Mouse (Mus musculus) cerebellum, adult 2 months (tissue): ENCODE data around the gene Bcl7c.
"Not testable (repeated sequence)": the region's sequence is repeated elsewhere in the genome, so short reads cannot be mapped to it uniquely, and the experiment has no call there.

Source experiments
- CTCF ChIP-seq: fragments of 200-500 bp; IDR thresholded peaks from 2 replicates; pipeline ENCODE4 v1.5.1; 2011; ENCODE audit warnings: low read depth, mild to moderate bottlenecking, control low read depth, low read length, moderate library complexity, borderline replicate concordance; ENCODE audit not compliant: insufficient read depth
- POLR2A ChIP-seq: fragments of 200-500 bp; IDR thresholded peaks from 2 replicates; pipeline ENCODE4 v1.6.1; 2011; ENCODE audit warnings: low read length, control low read depth, borderline replicate concordance; ENCODE audit not compliant: insufficient read depth

DNA sequence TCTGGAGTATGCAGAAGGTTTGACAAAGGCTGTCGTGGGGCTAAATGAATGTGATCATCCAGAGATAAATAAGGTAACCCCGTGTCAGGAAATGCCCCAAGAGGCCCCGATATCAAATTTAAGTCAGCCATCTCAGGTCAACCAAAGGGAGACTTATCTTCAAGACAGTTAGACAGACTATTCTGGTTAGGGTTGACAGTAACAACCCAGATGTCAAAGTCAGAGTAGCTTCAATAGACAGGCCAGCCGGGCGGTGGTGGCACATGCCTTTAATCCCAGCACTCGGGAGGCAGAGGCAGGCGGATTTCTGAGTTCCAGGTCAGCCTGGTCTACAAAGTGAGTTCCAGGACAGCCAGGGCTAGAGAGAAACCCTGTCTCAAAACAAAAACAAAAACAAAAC is 15.0 kb downstream of the Bcl7c start:
- TF ChIP-seq POLR2A, CTCF: not testable (repeated sequence)
